Mouse (Mus musculus): ENCODE results near the gene Hspb1.

Gene Hspb1

GRCm38 (mm10) chr5:135913201-135913600, 25.5 kb downstream of the Hspb1 start:
- no peak for DNase-seq (ENCODE audit: low spot score)

- no peak for DNase-seq (ENCODE audit: low spot score)
Measured at GRCm38 (mm10) chr5:135914156-135914555, 26.4 kb downstream of the Hspb1 start.

- no peak for DNase-seq (ENCODE audit: low spot score)
Measured at GRCm38 (mm10) chr5:135916051-135916565, 28.4 kb downstream of the Hspb1 start.

GRCm38 (mm10) chr5:135916601-135917000, 28.9 kb downstream of the Hspb1 start:
- DNase-seq (ENCODE audit: low spot score), result no peak

GRCm38 (mm10) chr5:135917327-135918058, 29.8 kb downstream of the Hspb1 start:
- no peak for DNase-seq (ENCODE audit: low spot score)

GRCm38 (mm10) chr5:135918059-135918437, 30.3 kb downstream of the Hspb1 start:
- no peak for DNase-seq (ENCODE audit: low spot score)

- DNase-seq (ENCODE audit: low spot score), result no peak
Measured at GRCm38 (mm10) chr5:135918593-135918992, 30.9 kb downstream of the Hspb1 start.

- no peak for DNase-seq (ENCODE audit: low spot score)
Measured at GRCm38 (mm10) chr5:135919902-135920301, 32.2 kb downstream of the Hspb1 start.

GRCm38 (mm10) chr5:135923901-135924300, 36.2 kb downstream of the Hspb1 start:
- no peak for DNase-seq (ENCODE audit: low spot score)

GRCm38 (mm10) chr5:135929685-135930424, 42.1 kb downstream of the Hspb1 start:
- no peak for DNase-seq (ENCODE audit: low spot score)

GRCm38 (mm10) chr5:135931526-135931925, 43.8 kb downstream of the Hspb1 start:
- DNase-seq (ENCODE audit: low spot score), result no peak

- DNase-seq (ENCODE audit: low spot score), result no peak
Measured at GRCm38 (mm10) chr5:135932359-135932758, 44.6 kb downstream of the Hspb1 start.

- DNase-seq (ENCODE audit: low spot score), result no peak
Measured at GRCm38 (mm10) chr5:135933222-135933899, 45.6 kb downstream of the Hspb1 start.

- DNase-seq (ENCODE audit: low spot score), result peak; percentile 69
Measured at GRCm38 (mm10) chr5:135933900-135934441, 46.3 kb downstream of the Hspb1 start.

GRCm38 (mm10) chr5:135934481-135935175, 46.9 kb downstream of the Hspb1 start, which contains the start of gene Ywhag:
Gene Ywhag (minus strand): TSS chr5:135934616.
- DNase-seq (ENCODE audit: low spot score), result peak; percentile 98

GRCm38 (mm10) chr5:135935176-135935523, 47.4 kb downstream of the Hspb1 start:
- no peak for DNase-seq (ENCODE audit: low spot score)

- no peak for DNase-seq (ENCODE audit: low spot score)
Measured at GRCm38 (mm10) chr5:135935641-135936190, 48.0 kb downstream of the Hspb1 start.

Measured in embryo, embryonic 10 days (tissue).